ENCODE assay signal across 9 mouse cellular contexts in genomic region chr10:125798678-125799077, GRCm38 (mm10).
DNase-seq lines count a peak whose midpoint lies in the region; ATAC-seq and TF ChIP-seq lines count a peak whose summit lies in the region.
"Had no signal": no experiment of that assay in that cellular context is flagged by ENCODE, and none has a peak within 500 bp of the region (broad histone marks: within the 10 kb centered on the region; RNA-seq: fewer than 3 reads in every experiment).

No protein-coding gene starts in this region.

- no peak overlapping the region for H3K9ac ChIP-seq in heart, embryonic 11.5 days (ENCODE audit: low read depth, low read length)
- no peak overlapping the region for H3K9ac ChIP-seq in hindbrain, postnatal 0 days (replicated peaks; ENCODE audit: low read length)
- H3K9ac ChIP-seq in midbrain, embryonic 14.5 days (replicated peaks; ENCODE audit: low read length), result no peak overlapping the region

- no peak overlapping the region for H3K27ac ChIP-seq in heart, embryonic 11.5 days (ENCODE audit: low read depth, low read length)
- no peak overlapping the region for H3K27ac ChIP-seq in hindbrain, postnatal 0 days
- H3K27ac ChIP-seq in midbrain, embryonic 14.5 days (replicated peaks; ENCODE audit: low read depth, low read length), result no peak overlapping the region

- H3K4me3 ChIP-seq in heart, embryonic 11.5 days (ENCODE audit: low read depth, low read length), result no peak overlapping the region
- no peak overlapping the region for H3K4me3 ChIP-seq in hindbrain, postnatal 0 days (ENCODE audit: low read length)
- no peak overlapping the region for H3K4me3 ChIP-seq in midbrain, embryonic 14.5 days (replicated peaks; ENCODE audit: low read depth, low read length)

- no peaks in the 10 kb centered on the region for H3K36me3 ChIP-seq in heart, embryonic 11.5 days (ENCODE audit: control insufficient read depth, insufficient read depth, low read length)
- no peaks in the 10 kb centered on the region for H3K36me3 ChIP-seq in hindbrain, postnatal 0 days (ENCODE audit: insufficient read depth, low read length)
- H3K36me3 ChIP-seq in midbrain, embryonic 14.5 days (ENCODE audit: control insufficient read depth, insufficient read depth, low read length), result no peaks in the 10 kb centered on the region

- DNase-seq in heart, adult 9 months (ENCODE audit: low spot score in 2 of 2), result no peak
- peak; percentile 59 for DNase-seq in embryo, embryonic 10.5 days (ENCODE audit: low spot score)
- peak; percentile 64 for DNase-seq in hindbrain, postnatal 0 days (ENCODE audit: low spot score)
- peak; percentile 72 for DNase-seq in midbrain, embryonic 14.5 days
- no peak for DNase-seq in urinary bladder, postnatal 4 days (ENCODE audit: low spot score in 2 of 2)
- no peak for DNase-seq in urinary bladder, postnatal 25 days (ENCODE audit: low spot score)
- DNase-seq in right cerebral cortex, adult 2 months (ENCODE audit: low spot score in 2 of 2), result no peak
- DNase-seq: adrenal gland, postnatal 10 days had no signal

- H3K4me1 ChIP-seq in heart, embryonic 11.5 days (ENCODE audit: control insufficient read depth, insufficient read depth, low read length), result no peaks in the 10 kb centered on the region
- H3K4me1 ChIP-seq in hindbrain, postnatal 0 days (ENCODE audit: insufficient read depth, low read length), result no peaks in the 10 kb centered on the region
- H3K4me1 ChIP-seq in midbrain, embryonic 14.5 days (ENCODE audit: control insufficient read depth, insufficient read depth, low read length), result no peaks in the 10 kb centered on the region

- H3K9me3 ChIP-seq in heart, embryonic 11.5 days (replicated peaks; ENCODE audit: control insufficient read depth, low read length), result no peaks in the 10 kb centered on the region
- no peaks in the 10 kb centered on the region for H3K9me3 ChIP-seq in hindbrain, postnatal 0 days (ENCODE audit: low read length)
- no peaks in the 10 kb centered on the region for H3K9me3 ChIP-seq in midbrain, embryonic 14.5 days (ENCODE audit: control insufficient read depth, low read length)

- WGBS in heart, embryonic 11.5 days (ENCODE audit: insufficient replicate concordance), result 27% methylated on average over 13 of the region's 13 CpGs
- 16% methylated on average over 13 of the region's 13 CpGs for WGBS in hindbrain, postnatal 0 days
- 17% methylated on average over 13 of the region's 13 CpGs for WGBS in midbrain, embryonic 14.5 days

- TF ChIP-seq CTCF in hindbrain, postnatal 0 days (IDR thresholded peaks at IDR 0.05; ENCODE audit: low read depth), result no peak

- H3K27me3 ChIP-seq in heart, embryonic 11.5 days (ENCODE audit: control insufficient read depth, insufficient read depth, low read length), result no peaks in the 10 kb centered on the region
- no peaks in the 10 kb centered on the region for H3K27me3 ChIP-seq in hindbrain, postnatal 0 days (ENCODE audit: insufficient read depth, low read length)
- H3K27me3 ChIP-seq in midbrain, embryonic 14.5 days (ENCODE audit: control insufficient read depth, insufficient read depth, low read length), result no peaks in the 10 kb centered on the region

- H3K4me2 ChIP-seq in heart, embryonic 11.5 days, result peak overlapping the region; percentile 6; the same call in 1 of the 2 replicates
- H3K4me2 ChIP-seq in hindbrain, postnatal 0 days (ENCODE audit: low read depth, low read length), result 0 out of 2 replicates have a peak overlapping the region, but pooled peaks have one; percentile 16
- peak overlapping the region; percentile 33 for H3K4me2 ChIP-seq in midbrain, embryonic 14.5 days (ENCODE audit: low read length)

- ATAC-seq in heart, embryonic 11.5 days (replicated peaks; ENCODE audit: insufficient number of reproducible peaks, low FRiP score, low TSS enrichment), result no peak
- ATAC-seq in hindbrain, postnatal 0 days, result 0 out of 2 replicates have a peak, but pooled peaks have one; percentile 53
- ATAC-seq in midbrain, embryonic 14.5 days (ENCODE audit: low FRiP score, low TSS enrichment), result no peak

Comparison
In these comparisons a context has a peak if more than half of its experiments do, and no peak if none do; other contexts are left out.
1. DNase-seq: peak in embryo, embryonic 10.5 days (single experiment), hindbrain, postnatal 0 days (single experiment) and midbrain, embryonic 14.5 days (single experiment); none in heart, adult 9 months (0 of 2), urinary bladder, postnatal 4 days (0 of 2), urinary bladder, postnatal 25 days (single experiment) and right cerebral cortex, adult 2 months (0 of 2).
2. Peak in every context shown above with its lines, with median percentiles within 50 percentile points of each other: H3K4me2 ChIP-seq.